Mouse (Mus musculus): ENCODE data around the gene Pde6d. TPM values are rescaled to one million over a fixed set of nuclear protein-coding genes. Genes with fewer than 3 reads are reported as not detected.

The Pde6d gene
- total and polyA plus RNA-seq, 2 experiments from 2014 or later: 39.1 to 112 TPM

DNA sequence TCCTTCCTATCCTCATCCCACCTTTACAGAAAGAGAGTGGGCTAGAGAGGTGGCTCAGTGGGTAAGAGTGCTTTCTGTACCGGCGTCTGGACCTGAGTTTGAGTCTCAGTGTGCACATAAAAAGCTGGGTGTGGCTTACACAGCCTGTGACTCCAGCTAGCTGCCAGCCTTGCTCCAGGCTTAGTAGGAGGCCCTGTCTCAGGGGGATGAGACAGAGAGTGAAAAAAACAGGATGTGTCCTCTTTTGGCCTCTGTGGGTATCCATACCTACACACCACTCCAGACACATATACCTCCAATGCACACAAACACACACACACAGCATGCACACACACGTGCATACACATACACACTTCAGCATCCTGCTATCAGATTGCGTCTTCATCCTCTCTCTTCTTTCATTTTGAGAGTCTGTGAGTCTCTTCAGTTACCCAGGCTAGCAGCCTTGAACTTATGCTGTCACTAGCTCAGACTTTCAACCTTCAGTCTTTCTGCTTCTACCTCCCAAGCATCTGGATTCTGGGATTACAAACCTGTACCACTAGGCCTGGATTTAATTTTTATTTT lies 70.2 kb downstream of the Pde6d start:
- WGBS: 84% methylated on average over 4 of the region's 4 CpGs
- Histone ChIP-seq H3K27ac (no peak overlapping the region), H3K9ac (replicated peaks; ENCODE audit: low read length) (no peak overlapping the region), H3K4me1 (ENCODE audit: insufficient read depth, low read length) (0 out of 2 replicates have a peak, but pooled peaks cover 3% of the 10 kb centered on the region), H3K27me3 (ENCODE audit: insufficient read depth, low read length) (no peaks in the 10 kb centered on the region), H3K9me3 (ENCODE audit: low read length) (no peaks in the 10 kb centered on the region), H3K4me2 (ENCODE audit: low read depth, low read length) (no peak overlapping the region), H3K36me3 (ENCODE audit: insufficient read depth, low read length) (no peaks in the 10 kb centered on the region), H3K4me3 (ENCODE audit: low read length) (no peak overlapping the region)
- DNase-seq (ENCODE audit: low spot score) (no peak), ATAC-seq (no peak)
- no peak for TF ChIP-seq CTCF (IDR thresholded peaks at IDR 0.05; ENCODE audit: low read depth)

DNA sequence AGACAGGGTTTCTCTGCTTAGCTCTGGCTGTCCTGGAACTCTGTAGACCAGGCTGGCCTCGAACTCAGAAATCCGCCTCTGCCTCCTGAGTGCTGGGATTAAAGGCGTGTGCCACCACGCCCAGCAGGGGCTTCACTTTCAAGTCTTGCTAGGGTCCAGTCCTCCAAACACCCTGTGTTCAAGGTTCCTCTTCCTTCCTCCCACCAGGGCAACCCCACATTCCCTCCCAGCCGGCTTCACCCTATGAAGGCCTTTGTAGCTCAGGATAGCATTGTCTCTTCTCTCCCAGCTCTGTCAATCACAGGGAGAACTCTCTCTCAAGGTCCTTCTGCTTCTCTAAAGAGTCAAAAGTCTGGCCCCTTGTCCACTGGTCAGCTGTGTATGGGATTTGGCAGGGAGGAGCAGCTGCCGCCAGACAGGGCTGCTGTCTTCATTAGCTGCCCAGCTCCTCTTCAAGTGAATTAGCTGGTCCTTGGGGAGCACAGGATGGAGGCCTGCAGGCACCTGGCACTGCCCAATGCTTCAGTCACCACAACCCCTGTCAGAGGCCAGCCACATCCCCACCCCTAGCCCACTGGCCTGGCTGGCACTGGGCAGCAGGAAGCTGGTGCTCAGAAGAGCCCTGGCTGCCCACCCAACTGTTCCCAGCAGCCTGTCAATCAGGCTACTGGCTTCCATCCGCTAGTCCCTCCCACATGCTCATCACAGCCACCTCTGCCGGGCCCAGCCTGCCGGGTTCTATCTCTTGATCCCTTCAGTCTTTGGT lies 71.6 kb downstream of the Pde6d start:
- Histone ChIP-seq H3K4me1 (ENCODE audit: insufficient read depth, low read length) (0 out of 2 replicates have a peak, but pooled peaks cover 3% of the 10 kb centered on the region), H3K4me2 (ENCODE audit: low read depth, low read length) (no peak overlapping the region), H3K27me3 (ENCODE audit: insufficient read depth, low read length) (no peaks in the 10 kb centered on the region), H3K36me3 (ENCODE audit: insufficient read depth, low read length) (no peaks in the 10 kb centered on the region), H3K27ac (peak overlapping the region; percentile 56; the same call in 1 of the 2 replicates), H3K4me3 (ENCODE audit: low read length) (no peak overlapping the region), H3K9me3 (ENCODE audit: low read length) (no peaks in the 10 kb centered on the region), H3K9ac (replicated peaks; ENCODE audit: low read length) (no peak overlapping the region)
- DNase-seq (ENCODE audit: low spot score) (peak; percentile 73), ATAC-seq (peak; percentile 77)
- no peak for TF ChIP-seq CTCF (IDR thresholded peaks at IDR 0.05; ENCODE audit: low read depth)
- 41% methylated on average over 9 of the region's 9 CpGs for WGBS

GRCm38 (mm10) chr1:86510266-86510665 lies 72.2 kb downstream of the Pde6d start:
- Histone ChIP-seq H3K27ac (no peak overlapping the region), H3K4me1 (ENCODE audit: insufficient read depth, low read length) (peaks cover 8% of the 10 kb centered on the region), H3K4me2 (ENCODE audit: low read depth, low read length) (no peak overlapping the region), H3K9me3 (ENCODE audit: low read length) (no peaks in the 10 kb centered on the region), H3K36me3 (ENCODE audit: insufficient read depth, low read length) (no peaks in the 10 kb centered on the region), H3K27me3 (ENCODE audit: insufficient read depth, low read length) (no peaks in the 10 kb centered on the region), H3K4me3 (ENCODE audit: low read length) (no peak overlapping the region), H3K9ac (replicated peaks; ENCODE audit: low read length) (no peak overlapping the region)
- ATAC-seq (no peak), DNase-seq (ENCODE audit: low spot score) (no peak)
- 87% methylated on average over 1 of the region's 1 CpGs for WGBS
- TF ChIP-seq CTCF (IDR thresholded peaks at IDR 0.05; ENCODE audit: low read depth): no peak

DNA sequence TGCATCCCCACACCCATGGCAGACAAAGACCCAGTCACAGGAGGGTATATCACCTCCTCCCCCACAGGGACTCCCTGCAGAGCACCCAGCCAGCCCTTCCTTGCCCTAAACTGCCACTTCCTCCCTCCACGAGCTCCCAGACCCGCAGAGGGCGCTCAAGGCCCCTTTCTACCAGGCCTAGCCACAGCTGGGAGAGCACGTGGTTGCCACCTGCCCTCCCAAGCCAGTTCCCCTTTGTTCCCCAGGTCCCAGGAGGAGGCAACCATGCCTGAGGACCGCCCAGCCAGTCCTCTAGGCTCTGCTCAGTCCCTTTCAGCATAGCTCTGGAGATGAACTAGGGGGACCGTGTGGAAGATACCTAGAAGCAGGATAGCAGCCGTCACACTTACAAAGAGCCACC lies 73.0 kb downstream of the Pde6d start:
- no peaks in the 10 kb centered on the region for H3K36me3 ChIP-seq (ENCODE audit: insufficient read depth, low read length)
- TF ChIP-seq CTCF (IDR thresholded peaks at IDR 0.05; ENCODE audit: low read depth): peak; percentile 73
- no peak overlapping the region for H3K4me3 ChIP-seq (ENCODE audit: low read length)
- no peak overlapping the region for H3K4me2 ChIP-seq (ENCODE audit: low read depth, low read length)
- H3K4me1 ChIP-seq (ENCODE audit: insufficient read depth, low read length): peaks cover 12% of the 10 kb centered on the region
- WGBS: 12% methylated on average over 7 of the region's 7 CpGs
- H3K27me3 ChIP-seq (ENCODE audit: insufficient read depth, low read length): no peaks in the 10 kb centered on the region
- DNase-seq (ENCODE audit: low spot score) (peak; percentile 74), ATAC-seq (peak; percentile 33)
- H3K9ac ChIP-seq (replicated peaks; ENCODE audit: low read length): no peak overlapping the region
- H3K27ac ChIP-seq: 0 out of 2 replicates have a peak overlapping the region, but pooled peaks have one; percentile 27
- no peaks in the 10 kb centered on the region for H3K9me3 ChIP-seq (ENCODE audit: low read length)

DNA sequence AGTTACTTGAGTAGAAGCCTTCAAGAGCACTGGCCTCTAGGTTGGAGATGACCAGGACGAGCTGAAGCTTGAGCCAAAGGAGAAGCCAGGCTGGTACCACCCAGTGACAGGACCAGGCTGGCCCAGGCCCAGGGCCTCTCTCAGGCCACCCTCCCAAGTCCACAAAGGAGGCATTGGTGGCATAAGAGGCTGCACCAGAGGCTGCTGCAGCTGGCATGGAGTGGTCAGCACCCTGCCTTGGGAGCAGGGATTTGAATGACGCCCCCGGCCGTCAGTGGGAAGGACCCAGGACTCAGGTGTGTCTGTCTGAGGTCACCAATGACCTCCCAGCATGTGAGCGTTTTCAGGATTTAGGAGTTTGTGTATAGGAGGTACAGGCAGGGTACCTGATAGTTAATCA lies 74.6 kb downstream of the Pde6d start:
- no peak for ATAC-seq
- 87% methylated on average over 5 of the region's 5 CpGs for WGBS

GRCm38 (mm10) chr1:86506420-86506819 lies 76.0 kb downstream of the Pde6d start:
- TF ChIP-seq CTCF (IDR thresholded peaks at IDR 0.05; ENCODE audit: low read depth): no peak
- peaks cover 19% of the 10 kb centered on the region for H3K4me1 ChIP-seq (ENCODE audit: insufficient read depth, low read length)
- WGBS: 49% methylated on average over 5 of the region's 5 CpGs
- 0 out of 2 replicates have a peak overlapping the region, but pooled peaks have one; percentile 24 for H3K9ac ChIP-seq (replicated peaks; ENCODE audit: low read length)
- H3K27me3 ChIP-seq (ENCODE audit: insufficient read depth, low read length): no peaks in the 10 kb centered on the region
- no peaks in the 10 kb centered on the region for H3K9me3 ChIP-seq (ENCODE audit: low read length)
- DNase-seq (ENCODE audit: low spot score) (peak; percentile 40), ATAC-seq (no peak)
- H3K36me3 ChIP-seq (ENCODE audit: insufficient read depth, low read length): no peaks in the 10 kb centered on the region
- H3K4me2 ChIP-seq (ENCODE audit: low read depth, low read length): no peak overlapping the region
- peak overlapping the region; percentile 87; the same call in 1 of the 2 replicates for H3K27ac ChIP-seq
- no peak overlapping the region for H3K4me3 ChIP-seq (ENCODE audit: low read length)

More for the DNA sequence above, 74.6 kb downstream of the Pde6d start:
- no peaks in the 10 kb centered on the region for H3K27me3 ChIP-seq (ENCODE audit: insufficient read depth, low read length)
- no peak overlapping the region for H3K4me2 ChIP-seq (ENCODE audit: low read depth, low read length)
- H3K27ac ChIP-seq: no peak overlapping the region
- peaks cover 19% of the 10 kb centered on the region for H3K4me1 ChIP-seq (ENCODE audit: insufficient read depth, low read length)
- H3K9ac ChIP-seq (replicated peaks; ENCODE audit: low read length): no peak overlapping the region
- no peak overlapping the region for H3K4me3 ChIP-seq (ENCODE audit: low read length)
- no peaks in the 10 kb centered on the region for H3K36me3 ChIP-seq (ENCODE audit: insufficient read depth, low read length)
- H3K9me3 ChIP-seq (ENCODE audit: low read length): no peaks in the 10 kb centered on the region
- no peak for TF ChIP-seq CTCF (IDR thresholded peaks at IDR 0.05; ENCODE audit: low read depth)
- no peak for DNase-seq (ENCODE audit: low spot score)

- Histone ChIP-seq H3K4me1 (ENCODE audit: insufficient read depth, low read length) (peaks cover 24% of the 10 kb centered on the region), H3K4me3 (ENCODE audit: low read length) (no peak overlapping the region), H3K36me3 (ENCODE audit: insufficient read depth, low read length) (no peaks in the 10 kb centered on the region), H3K4me2 (ENCODE audit: low read depth, low read length) (peak overlapping the region; percentile 62), H3K27ac (peak overlapping the region; percentile 87), H3K9ac (replicated peaks; ENCODE audit: low read length) (no peak overlapping the region), H3K9me3 (ENCODE audit: low read length) (no peaks in the 10 kb centered on the region), H3K27me3 (ENCODE audit: insufficient read depth, low read length) (no peaks in the 10 kb centered on the region)
- WGBS: 35% methylated on average over 1 of the region's 1 CpGs
- no peak for TF ChIP-seq CTCF (IDR thresholded peaks at IDR 0.05; ENCODE audit: low read depth)
- no peak for ATAC-seq
- peak; percentile 56 for DNase-seq (ENCODE audit: low spot score)
These were observed 77.0 kb downstream of the Pde6d start for GRCm38 (mm10) chr1:86505461-86505860.

All from hindbrain, postnatal 0 days (tissue).